Mouse (Mus musculus): ENCODE data around the gene Nrros.

Gene Nrros

DNA sequence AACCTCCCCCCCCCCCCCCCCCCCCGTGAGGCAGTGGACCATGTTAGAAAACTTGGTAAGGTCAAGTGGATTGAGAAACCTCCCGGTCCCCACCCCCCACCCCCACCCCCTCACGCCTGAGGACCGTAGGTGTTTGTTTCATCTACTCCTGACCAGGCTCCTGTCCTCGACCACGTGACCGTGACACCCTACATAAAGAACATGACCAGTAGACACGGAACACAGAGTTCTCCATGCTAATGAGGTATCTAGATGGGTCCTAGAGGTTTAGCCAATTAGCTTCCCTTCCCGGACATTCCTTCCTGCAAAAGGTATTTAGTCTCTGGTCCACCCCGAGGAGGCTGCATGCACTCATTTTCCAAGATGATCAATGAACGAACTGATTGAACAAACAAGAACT, 8.0 kb upstream of the Nrros start:
- no peaks in the 10 kb centered on the region for H3K36me3 ChIP-seq (ENCODE audit: control insufficient read depth, insufficient read depth, low read length, poor library complexity, severe bottlenecking)
- DNase-seq (ENCODE audit: low read depth, low spot score), result peak; percentile 48
- H3K27me3 ChIP-seq (ENCODE audit: control insufficient read depth, insufficient read depth, low read length, poor library complexity, severe bottlenecking), result no peaks in the 10 kb centered on the region

- no peaks in the 10 kb centered on the region for H3K27me3 ChIP-seq (ENCODE audit: control insufficient read depth, insufficient read depth, low read length, poor library complexity, severe bottlenecking)
- DNase-seq (ENCODE audit: low read depth, low spot score), result peak; percentile 81
These were observed 5.8 kb upstream of the Nrros start for GRCm38 (mm10) chr16:32171031-32171731.

DNA sequence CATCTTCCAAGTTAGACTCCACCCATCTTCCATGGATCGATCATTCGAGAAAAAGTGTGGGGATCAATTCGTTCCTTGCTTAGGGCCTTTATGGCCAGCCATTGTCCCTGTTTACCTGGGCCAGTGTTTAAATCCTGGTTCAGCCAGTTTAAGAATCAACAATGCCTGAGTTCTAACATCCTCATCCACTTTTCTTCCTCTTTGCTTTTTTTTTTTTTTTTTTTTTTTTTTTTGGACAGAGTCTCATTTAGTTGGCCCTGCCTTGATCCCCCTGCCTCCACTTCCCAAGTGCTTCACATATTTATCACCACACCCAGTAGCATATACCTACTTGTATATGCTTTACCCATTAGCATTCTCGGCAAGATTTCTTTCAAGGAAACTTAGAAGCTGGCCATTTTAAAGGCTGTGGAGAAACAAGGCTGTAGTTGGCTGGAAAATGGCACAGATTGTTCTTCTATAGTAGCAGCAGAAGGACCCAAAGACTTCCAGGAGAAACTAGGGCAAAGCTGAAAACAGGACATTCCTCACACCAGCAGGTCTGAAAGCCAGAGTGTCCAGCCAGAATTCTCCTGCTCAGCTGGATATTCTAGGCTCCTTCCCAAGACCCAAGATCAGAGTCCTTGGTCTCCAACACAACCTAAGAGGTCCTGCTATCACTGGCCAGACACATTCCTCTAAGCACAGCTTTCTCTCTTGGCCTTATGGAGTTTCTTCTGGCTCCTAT, 2.6 kb upstream of the Nrros start:
- Histone ChIP-seq H3K36me3 (ENCODE audit: control insufficient read depth, insufficient read depth, low read length, poor library complexity, severe bottlenecking) (no peaks in the 10 kb centered on the region), H3K27me3 (ENCODE audit: control insufficient read depth, insufficient read depth, low read length, poor library complexity, severe bottlenecking) (no peaks in the 10 kb centered on the region)
- DNase-seq (ENCODE audit: low read depth, low spot score), result no peak

More at GRCm38 (mm10) chr16:32171031-32171731, 5.8 kb upstream of the Nrros start:
- H3K36me3 ChIP-seq (ENCODE audit: control insufficient read depth, insufficient read depth, low read length, poor library complexity, severe bottlenecking), result no peaks in the 10 kb centered on the region

GRCm38 (mm10) chr16:32164396-32165027, 882 bp downstream of the Nrros start:
- DNase-seq (ENCODE audit: low read depth, low spot score), result peak; percentile 39
- Histone ChIP-seq H3K36me3 (ENCODE audit: control insufficient read depth, insufficient read depth, low read length, poor library complexity, severe bottlenecking) (no peaks in the 10 kb centered on the region), H3K27me3 (ENCODE audit: control insufficient read depth, insufficient read depth, low read length, poor library complexity, severe bottlenecking) (no peaks in the 10 kb centered on the region)

DNA sequence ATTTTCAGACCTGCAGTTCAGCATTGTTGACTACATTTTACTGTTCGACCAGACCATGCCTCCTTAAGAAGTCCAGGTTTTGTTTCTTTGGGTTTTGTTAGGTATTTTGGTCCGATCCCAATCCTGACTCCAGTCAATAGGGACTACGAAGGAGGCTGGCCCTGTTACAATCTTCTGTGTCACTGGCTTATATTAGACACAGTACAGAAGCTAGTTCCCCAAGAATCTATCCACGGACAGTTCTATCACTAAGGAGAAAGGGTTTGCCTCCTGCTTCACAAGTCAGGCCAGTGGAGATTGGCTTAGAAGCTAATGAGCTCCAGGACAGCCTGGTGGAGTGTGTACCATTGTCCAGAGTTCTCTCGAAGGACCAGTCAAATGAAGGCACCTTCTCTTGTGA, 1.5 kb downstream of the Nrros start:
- H3K27me3 ChIP-seq (ENCODE audit: control insufficient read depth, insufficient read depth, low read length, poor library complexity, severe bottlenecking), result no peaks in the 10 kb centered on the region
- DNase-seq (ENCODE audit: low read depth, low spot score), result no peak
- no peaks in the 10 kb centered on the region for H3K36me3 ChIP-seq (ENCODE audit: control insufficient read depth, insufficient read depth, low read length, poor library complexity, severe bottlenecking)

DNA sequence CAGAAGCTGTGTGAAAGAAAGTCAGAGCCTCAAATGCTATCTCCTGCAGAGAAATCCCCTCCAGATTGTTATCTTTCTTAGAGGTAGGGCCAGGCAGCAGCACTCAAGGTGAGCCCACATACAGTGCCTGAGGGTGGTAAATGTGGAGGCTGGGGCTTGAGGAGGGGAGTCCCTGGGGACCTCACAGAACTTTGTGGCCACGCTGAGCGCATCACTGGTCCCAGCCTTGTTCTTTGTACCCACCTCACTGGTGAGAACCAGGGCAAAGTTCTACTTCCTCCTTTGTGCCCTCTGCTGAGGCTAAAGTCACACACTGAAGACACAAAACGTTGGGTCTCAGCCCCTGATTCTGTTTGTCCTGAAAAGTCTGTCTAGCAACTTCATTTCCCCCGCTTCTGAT, 2.0 kb downstream of the Nrros start:
- H3K27me3 ChIP-seq (ENCODE audit: control insufficient read depth, insufficient read depth, low read length, poor library complexity, severe bottlenecking), result no peaks in the 10 kb centered on the region
- DNase-seq (ENCODE audit: low read depth, low spot score), result peak; percentile 96
- no peaks in the 10 kb centered on the region for H3K36me3 ChIP-seq (ENCODE audit: control insufficient read depth, insufficient read depth, low read length, poor library complexity, severe bottlenecking)

GRCm38 (mm10) chr16:32160742-32161323, 4.6 kb downstream of the Nrros start:
- peak; percentile 56 for DNase-seq (ENCODE audit: low read depth, low spot score)
- H3K36me3 ChIP-seq (ENCODE audit: control insufficient read depth, insufficient read depth, low read length, poor library complexity, severe bottlenecking), result peaks cover 4% of the 10 kb centered on the region
- no peaks in the 10 kb centered on the region for H3K27me3 ChIP-seq (ENCODE audit: control insufficient read depth, insufficient read depth, low read length, poor library complexity, severe bottlenecking)

DNA sequence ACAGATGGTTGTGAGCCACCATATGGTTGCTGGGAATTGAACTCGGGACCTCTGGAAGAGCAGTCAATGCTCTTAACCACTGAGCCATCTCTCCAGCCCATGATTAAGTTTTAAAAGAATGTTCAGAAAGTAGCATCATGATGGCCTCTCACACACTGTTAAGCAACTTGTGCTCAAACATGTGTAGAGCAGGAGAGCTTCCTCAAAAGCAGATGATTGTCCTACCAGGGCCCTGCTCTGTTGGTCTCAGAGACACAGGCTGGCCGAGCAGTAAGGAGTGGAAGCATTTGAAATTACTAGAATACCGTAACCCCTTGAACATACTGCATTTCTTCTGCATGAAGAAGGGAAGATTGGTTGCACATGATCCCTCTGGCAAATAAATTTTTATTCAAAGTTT, 6.4 kb downstream of the Nrros start:
- Histone ChIP-seq H3K36me3 (ENCODE audit: control insufficient read depth, insufficient read depth, low read length, poor library complexity, severe bottlenecking) (peaks cover 8% of the 10 kb centered on the region), H3K27me3 (ENCODE audit: control insufficient read depth, insufficient read depth, low read length, poor library complexity, severe bottlenecking) (no peaks in the 10 kb centered on the region)
- no peak for DNase-seq (ENCODE audit: low read depth, low spot score)

DNA sequence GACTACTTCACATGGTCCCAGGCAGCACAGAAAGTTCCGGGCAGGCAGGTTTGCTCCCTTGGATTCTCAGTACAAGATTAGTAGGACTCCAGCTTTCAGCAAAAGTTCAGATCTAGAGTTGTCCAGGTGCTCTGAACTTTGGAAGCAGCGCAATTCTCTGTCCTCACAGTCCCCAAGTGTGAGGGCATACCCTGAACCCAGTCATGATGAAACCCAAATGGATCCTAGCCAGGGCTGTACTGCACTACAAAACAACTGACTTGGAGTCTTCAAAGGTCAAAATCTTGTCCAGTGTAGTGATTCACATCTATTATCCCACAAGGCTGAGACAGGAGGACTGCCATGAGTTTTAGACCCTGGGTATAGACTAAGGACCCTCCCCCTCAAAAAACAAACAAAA, 8.0 kb downstream of the Nrros start:
- DNase-seq (ENCODE audit: low read depth, low spot score), result no peak
- H3K36me3 ChIP-seq (ENCODE audit: control insufficient read depth, insufficient read depth, low read length, poor library complexity, severe bottlenecking), result peaks cover 12% of the 10 kb centered on the region
- H3K27me3 ChIP-seq (ENCODE audit: control insufficient read depth, insufficient read depth, low read length, poor library complexity, severe bottlenecking), result no peaks in the 10 kb centered on the region

DNA sequence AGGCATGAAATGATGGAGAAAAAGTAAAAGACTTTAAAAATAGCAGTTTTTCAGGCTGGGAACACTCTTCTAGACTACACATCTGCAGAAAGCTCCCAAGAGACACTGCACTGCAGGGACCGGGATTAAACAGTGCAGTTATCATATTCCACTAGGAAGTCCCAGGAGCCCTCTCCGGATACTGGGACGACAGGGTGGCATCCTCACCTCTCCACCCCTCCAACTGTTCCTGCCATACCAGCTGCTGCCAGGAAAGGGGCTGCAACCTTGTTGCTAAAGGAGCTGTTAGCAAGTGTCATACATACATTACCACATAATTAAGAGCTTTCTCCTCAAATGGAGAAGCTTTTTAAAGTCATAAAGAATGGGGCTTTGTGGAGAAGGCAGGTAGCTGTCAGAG, 8.7 kb downstream of the Nrros start:
- Histone ChIP-seq H3K36me3 (ENCODE audit: control insufficient read depth, insufficient read depth, low read length, poor library complexity, severe bottlenecking) (peaks cover 12% of the 10 kb centered on the region), H3K27me3 (ENCODE audit: control insufficient read depth, insufficient read depth, low read length, poor library complexity, severe bottlenecking) (no peaks in the 10 kb centered on the region)
- DNase-seq (ENCODE audit: low read depth, low spot score), result no peak

DNA sequence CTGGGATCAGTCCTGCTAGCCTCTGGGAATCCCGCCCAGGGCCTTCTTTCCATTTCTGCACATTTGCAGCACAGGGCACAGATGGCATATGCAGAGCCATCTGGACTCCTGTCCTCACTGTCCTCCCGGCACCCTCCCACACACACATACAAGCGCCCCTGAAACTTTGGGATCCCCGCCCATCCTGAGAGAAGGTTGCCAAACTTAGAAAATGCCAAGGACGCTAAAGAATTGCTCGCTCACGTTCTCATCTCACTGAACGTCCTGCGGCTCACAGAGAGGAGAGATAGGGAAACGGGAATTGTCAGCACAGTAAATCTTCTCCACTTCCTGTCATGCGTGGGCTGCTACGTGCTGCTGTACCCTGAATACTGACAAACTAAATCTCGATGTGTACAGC, 11.0 kb downstream of the Nrros start:
- DNase-seq (ENCODE audit: low read depth, low spot score), result no peak

GRCm38 (mm10) chr16:32153976-32154375, 11.4 kb downstream of the Nrros start:
- Histone ChIP-seq H3K36me3 (ENCODE audit: control insufficient read depth, insufficient read depth, low read length, poor library complexity, severe bottlenecking) (peaks cover 12% of the 10 kb centered on the region), H3K27me3 (ENCODE audit: control insufficient read depth, insufficient read depth, low read length, poor library complexity, severe bottlenecking) (no peaks in the 10 kb centered on the region)
- no peak for DNase-seq (ENCODE audit: low read depth, low spot score)

More for the DNA sequence above, 11.0 kb downstream of the Nrros start:
- H3K27me3 ChIP-seq (ENCODE audit: control insufficient read depth, insufficient read depth, low read length, poor library complexity, severe bottlenecking), result no peaks in the 10 kb centered on the region
- H3K36me3 ChIP-seq (ENCODE audit: control insufficient read depth, insufficient read depth, low read length, poor library complexity, severe bottlenecking), result peaks cover 12% of the 10 kb centered on the region

DNA sequence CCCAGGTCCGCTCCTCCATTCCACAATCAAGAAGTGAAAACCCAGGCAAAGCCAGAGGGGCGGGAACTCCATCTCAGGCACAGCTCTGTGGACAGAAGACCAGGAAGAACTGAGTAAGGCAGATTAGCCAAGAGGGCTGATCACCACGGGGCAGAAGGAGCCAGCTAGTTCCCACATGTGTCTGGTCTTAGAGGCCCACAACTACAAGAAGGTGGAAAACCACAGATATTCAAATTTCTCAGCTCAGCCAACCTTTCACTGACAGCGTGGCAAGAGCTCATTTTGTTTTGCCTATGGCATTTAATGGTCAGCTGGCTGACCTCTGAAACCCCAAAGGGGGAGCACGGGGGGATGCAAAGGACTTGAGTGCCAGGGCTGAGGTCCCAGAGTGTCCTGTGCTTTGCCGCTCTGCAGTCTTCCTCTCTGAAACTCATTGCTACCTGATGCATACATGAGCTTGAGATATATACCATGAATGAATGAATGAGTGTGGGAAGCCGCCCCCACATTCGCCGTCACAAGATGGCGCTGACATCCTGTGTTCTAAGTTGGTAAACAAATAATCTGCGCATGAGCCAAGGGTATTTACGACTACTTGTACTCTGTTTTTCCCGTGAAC, 17.7 kb downstream of the Nrros start:
- peaks cover 41% of the 10 kb centered on the region for H3K36me3 ChIP-seq (ENCODE audit: control insufficient read depth, insufficient read depth, low read length, poor library complexity, severe bottlenecking)
- H3K27me3 ChIP-seq (ENCODE audit: control insufficient read depth, insufficient read depth, low read length, poor library complexity, severe bottlenecking), result no peaks in the 10 kb centered on the region
- peak; percentile 47 for DNase-seq (ENCODE audit: low read depth, low spot score)

DNA sequence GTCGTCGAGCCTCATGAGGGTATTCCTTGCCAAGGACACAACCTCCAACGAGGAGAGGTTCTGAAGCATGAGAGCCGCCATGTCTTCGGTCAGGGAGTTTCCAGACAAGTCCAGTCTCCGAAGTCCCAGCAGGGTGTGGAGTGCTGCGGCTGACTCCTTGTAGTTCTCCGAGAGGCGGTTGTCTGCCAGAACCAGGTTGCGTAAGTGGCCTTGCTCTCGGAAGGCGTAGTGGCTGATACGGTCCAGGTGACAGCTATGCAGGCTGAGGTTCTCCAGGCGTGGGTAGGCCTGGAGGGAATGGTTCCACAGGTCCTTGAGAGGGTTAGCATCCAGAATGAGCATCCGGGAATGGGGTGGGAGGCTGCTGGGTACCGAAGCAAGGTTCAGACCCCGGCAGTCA, 20.8 kb downstream of the Nrros start:
- no peak for DNase-seq (ENCODE audit: low read depth, low spot score)
- peaks cover 46% of the 10 kb centered on the region for H3K36me3 ChIP-seq (ENCODE audit: control insufficient read depth, insufficient read depth, low read length, poor library complexity, severe bottlenecking)
- H3K27me3 ChIP-seq (ENCODE audit: control insufficient read depth, insufficient read depth, low read length, poor library complexity, severe bottlenecking), result no peaks in the 10 kb centered on the region

All from splenic B cell, adult 2 months (primary cell).